Mouse (Mus musculus): Measurements from ENCODE around the gene Pitpnm3.

Gene Pitpnm3

GRCm38 (mm10) chr11:72022827-72023226, 112.8 kb downstream of the Pitpnm3 start:
- DNase-seq (ENCODE audit: low spot score) = no peak

- DNase-seq (ENCODE audit: low spot score) = no peak
These were observed 114.6 kb downstream of the Pitpnm3 start for GRCm38 (mm10) chr11:72021015-72021414.

- DNase-seq (ENCODE audit: low spot score) = no peak
These were observed 118.4 kb downstream of the Pitpnm3 start for GRCm38 (mm10) chr11:72017253-72017601.

- DNase-seq (ENCODE audit: low spot score) = no peak
These were observed 118.9 kb downstream of the Pitpnm3 start for GRCm38 (mm10) chr11:72016518-72017252.

- no peak for DNase-seq (ENCODE audit: low spot score)
These were observed 120.9 kb downstream of the Pitpnm3 start for GRCm38 (mm10) chr11:72014674-72015073.

- DNase-seq (ENCODE audit: low spot score) = no peak
These were observed 123.6 kb downstream of the Pitpnm3 start for GRCm38 (mm10) chr11:72011955-72012354.

- DNase-seq (ENCODE audit: low spot score) = no peak
These were observed 124.4 kb downstream of the Pitpnm3 start for GRCm38 (mm10) chr11:72010940-72011722.

GRCm38 (mm10) chr11:72010367-72010766, 125.2 kb downstream of the Pitpnm3 start:
- DNase-seq (ENCODE audit: low spot score) = no peak

- DNase-seq (ENCODE audit: low spot score) = no peak
These were observed 130.0 kb downstream of the Pitpnm3 start for GRCm38 (mm10) chr11:72005547-72005946.

- no peak for DNase-seq (ENCODE audit: low spot score)
These were observed 132.4 kb downstream of the Pitpnm3 start for GRCm38 (mm10) chr11:72003171-72003570.

- DNase-seq (ENCODE audit: low spot score) = no peak
These were observed 133.3 kb downstream of the Pitpnm3 start for GRCm38 (mm10) chr11:72002138-72002853.

- DNase-seq (ENCODE audit: low spot score) = no peak
These were observed 135.4 kb downstream of the Pitpnm3 start for GRCm38 (mm10) chr11:72000194-72000593.
